Mouse (Mus musculus) forebrain, embryonic 12.5 days (tissue): ENCODE measurements around the gene Mat1a. TPM values are rescaled to one million over a fixed set of nuclear protein-coding genes. Genes with fewer than 3 reads are reported as not detected.
A peak's percentile ranks its signal among the peaks of the same experiment; 100 is the strongest.

Experiments
- ATAC-seq: fragments of 200-750 bp; cut with Nextera tagmentation; 2 replicates; pipeline ENCODE4 v1.8.0; 2017; ENCODE audit warnings: moderate TSS enrichment; ENCODE audit not compliant: low FRiP score
- H3K27ac ChIP-seq: fragments of 300-500 bp; sonication (generic); 2 replicates; pipeline ENCODE4 v1.5.1; 2016; ENCODE audit warnings: mild to moderate bottlenecking
- H3K27me3 ChIP-seq: fragments of 300-500 bp; sonication (generic); 2 replicates; pipeline ENCODE4 v1.6.1; 2016; ENCODE audit warnings: mild to moderate bottlenecking
- H3K36me3 ChIP-seq: fragments of 300-500 bp; sonication (generic); replicated peaks from 2 replicates; pipeline ENCODE4 v1.6.1; 2016; ENCODE audit warnings: mild to moderate bottlenecking
- H3K4me1 ChIP-seq: fragments of 300-500 bp; sonication (generic); 2 replicates; pipeline ENCODE4 v1.6.1; 2016
- H3K4me2 ChIP-seq: fragments of 300-500 bp; sonication (generic); 2 replicates; pipeline ENCODE4 v1.6.1; 2016; ENCODE audit warnings: mild to moderate bottlenecking, moderate library complexity
- H3K4me3 ChIP-seq: fragments of 300-500 bp; sonication (generic); replicated peaks from 2 replicates; pipeline ENCODE4 v1.5.1; 2016; ENCODE audit warnings: mild to moderate bottlenecking
- H3K9ac ChIP-seq: fragments of 300-500 bp; sonication (generic); 2 replicates; pipeline ENCODE4 v1.6.1; 2016; ENCODE audit warnings: mild to moderate bottlenecking
- H3K9me3 ChIP-seq: fragments of 300-500 bp; sonication (generic); 2 replicates; pipeline ENCODE4 v1.6.1; 2016
- WGBS: fragments of 180-500 bp; shearing (Covaris S2); methylation state at CpG from one replicate; pipeline ENCODE4 v1.1.7; 2016; 5-methylcytosine and 5-hydroxymethylcytosine counted together
- polyA plus RNA-seq: library from polyadenylated mRNA; unstranded; fragments of >200 nt; fragmentation: Nextera tagmentation; extraction: Ambion mirVana; gene quantifications from 2 replicates; pipeline ENCODE4 v1.2.1, GENCODE M21; 2016

The Mat1a gene
- not detected in 2 replicates for polyA plus RNA-seq

GRCm38 (mm10) chr14:41104853-41105444 is at the start of gene Mat1a:
Gene Mat1a, plus strand, starts transcription at chr14:41105035.
- H3K27me3 ChIP-seq, result no peaks in the 10 kb centered on the region
- H3K9me3 ChIP-seq, result no peaks in the 10 kb centered on the region
- no peak for ATAC-seq
- no peak within 1 kb of the TSS for H3K4me3 ChIP-seq
- H3K4me2 ChIP-seq, result no peak within 1 kb of the TSS
- 73% methylated on average over 10 of the region's 10 CpGs for WGBS
- no peaks in the 10 kb centered on the region for H3K36me3 ChIP-seq
- H3K4me1 ChIP-seq, result no peaks in the 10 kb centered on the region
- H3K27ac ChIP-seq, result no peak within 1 kb of the TSS
- no peak within 1 kb of the TSS for H3K9ac ChIP-seq

DNA sequence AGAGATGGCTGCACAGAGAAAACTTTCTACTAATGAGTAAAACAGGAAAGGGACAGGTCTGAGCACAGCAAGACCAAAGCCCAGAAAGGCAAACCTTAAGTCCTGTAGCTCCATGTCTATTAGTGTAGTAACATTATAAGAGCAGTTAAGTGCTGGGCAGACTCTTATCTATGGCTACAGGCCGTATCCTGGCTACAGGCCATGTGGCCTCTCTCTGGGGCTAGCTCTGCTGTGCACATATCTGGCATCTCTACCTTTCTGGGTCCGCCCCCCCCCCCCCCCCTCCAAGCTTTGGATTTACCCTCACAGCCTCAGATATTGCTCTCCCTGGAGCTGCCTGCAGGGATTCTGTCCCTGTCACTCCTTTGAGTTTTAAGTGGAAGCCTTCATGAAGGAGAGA is 39.7 kb upstream of the Mat1a start:
- Histone ChIP-seq H3K4me2 (no peak overlapping the region), H3K27ac (no peak overlapping the region), H3K4me3 (no peak overlapping the region), H3K36me3 (no peaks in the 10 kb centered on the region), H3K4me1 (no peaks in the 10 kb centered on the region), H3K9ac (no peak overlapping the region), H3K27me3 (no peaks in the 10 kb centered on the region), H3K9me3 (no peaks in the 10 kb centered on the region)
- no peak for ATAC-seq
- WGBS, result 89% methylated on average over 1 of the region's 2 CpGs

GRCm38 (mm10) chr14:41066416-41066815 is 38.4 kb upstream of the Mat1a start:
- Histone ChIP-seq H3K27me3 (no peaks in the 10 kb centered on the region), H3K9ac (no peak overlapping the region), H3K9me3 (no peaks in the 10 kb centered on the region), H3K36me3 (no peaks in the 10 kb centered on the region), H3K4me1 (no peaks in the 10 kb centered on the region), H3K4me3 (no peak overlapping the region), H3K27ac (no peak overlapping the region), H3K4me2 (no peak overlapping the region)
- 4% methylated on average over 1 of the region's 1 CpGs for WGBS
- no peak for ATAC-seq

DNA sequence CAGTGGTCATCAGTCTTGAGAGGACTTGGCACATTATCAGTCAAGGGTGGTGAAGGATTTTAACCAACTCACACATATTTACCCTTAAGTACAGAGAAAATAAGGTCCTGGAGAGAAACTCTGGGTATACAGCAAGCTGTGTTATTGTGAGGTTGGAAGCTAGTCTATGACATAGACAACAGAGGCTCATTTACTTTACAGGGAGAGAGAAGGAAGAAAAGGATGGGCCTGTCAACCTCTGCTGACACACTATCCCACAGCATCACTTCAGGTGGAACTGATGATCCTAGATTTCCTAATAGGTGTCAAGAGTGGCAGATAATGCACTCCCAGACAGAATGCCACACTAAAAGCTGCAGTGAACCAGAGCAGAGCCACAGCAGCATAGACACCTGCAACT is 35.7 kb upstream of the Mat1a start, which contains the start of gene Dydc2:
Gene Dydc2, minus strand, starts transcription at position 101 of the 400 bp plus-strand sequence.
- Histone ChIP-seq H3K9ac (no peak within 1 kb of the TSS), H3K4me1 (peaks cover 6% of the 10 kb centered on the region)
- no peak for ATAC-seq

GRCm38 (mm10) chr14:41070343-41070742 is 34.5 kb upstream of the Mat1a start:
- WGBS, result 76% methylated on average over 3 of the region's 3 CpGs

More for the DNA sequence above, 35.7 kb upstream of the Mat1a start, which contains the start of gene Dydc2:
- H3K9me3 ChIP-seq, result no peaks in the 10 kb centered on the region
- H3K27ac ChIP-seq, result no peak within 1 kb of the TSS
- H3K27me3 ChIP-seq, result no peaks in the 10 kb centered on the region
- no peak within 1 kb of the TSS for H3K4me2 ChIP-seq
- no peak within 1 kb of the TSS for H3K4me3 ChIP-seq
- H3K36me3 ChIP-seq, result no peaks in the 10 kb centered on the region

GRCm38 (mm10) chr14:41072229-41072943 is 32.4 kb upstream of the Mat1a start, which contains the start of gene Dydc1:
Gene Dydc1, plus strand, starts transcription at chr14:41072911.
- Histone ChIP-seq H3K4me2 (peak within 1 kb of the TSS; percentile 72), H3K9me3 (no peaks in the 10 kb centered on the region), H3K36me3 (no peaks in the 10 kb centered on the region), H3K4me3 (peak within 1 kb of the TSS; percentile 43), H3K27me3 (no peaks in the 10 kb centered on the region), H3K9ac (no peak within 1 kb of the TSS), H3K27ac (no peak within 1 kb of the TSS), H3K4me1 (peaks cover 6% of the 10 kb centered on the region)
- WGBS, result 14% methylated on average over 23 of the region's 23 CpGs
- peak; percentile 96 for ATAC-seq

More at GRCm38 (mm10) chr14:41070343-41070742, 34.5 kb upstream of the Mat1a start:
- Histone ChIP-seq H3K27me3 (no peaks in the 10 kb centered on the region), H3K4me2 (no peak overlapping the region), H3K27ac (no peak overlapping the region), H3K4me1 (peaks cover 6% of the 10 kb centered on the region), H3K9ac (no peak overlapping the region), H3K36me3 (no peaks in the 10 kb centered on the region), H3K9me3 (no peaks in the 10 kb centered on the region), H3K4me3 (no peak overlapping the region)
- ATAC-seq, result no peak

DNA sequence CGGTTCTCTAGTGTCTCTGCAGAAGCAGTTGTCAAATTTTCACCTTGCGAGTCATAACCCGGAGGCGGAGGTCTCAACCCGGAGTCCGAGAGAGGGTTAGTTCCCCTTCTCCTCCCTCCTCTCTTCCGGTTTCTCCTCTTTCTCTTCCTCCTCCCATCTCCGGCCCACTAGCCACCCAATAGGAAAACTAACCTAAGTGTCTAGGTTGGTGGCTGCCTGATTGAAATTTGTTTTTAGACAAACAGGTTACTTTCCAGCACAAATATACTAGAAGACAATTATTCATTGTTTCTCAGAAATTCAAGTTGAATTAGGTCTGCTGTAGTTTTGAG is 31.9 kb upstream of the Mat1a start:
- Histone ChIP-seq H3K9ac (no peak overlapping the region), H3K4me2 (peak overlapping the region; percentile 72), H3K36me3 (no peaks in the 10 kb centered on the region), H3K4me1 (peaks cover 6% of the 10 kb centered on the region), H3K27me3 (no peaks in the 10 kb centered on the region), H3K9me3 (no peaks in the 10 kb centered on the region), H3K4me3 (peak overlapping the region; percentile 43), H3K27ac (no peak overlapping the region)
- WGBS, result under 1% methylated on average over 8 of the region's 8 CpGs
- no peak for ATAC-seq

DNA sequence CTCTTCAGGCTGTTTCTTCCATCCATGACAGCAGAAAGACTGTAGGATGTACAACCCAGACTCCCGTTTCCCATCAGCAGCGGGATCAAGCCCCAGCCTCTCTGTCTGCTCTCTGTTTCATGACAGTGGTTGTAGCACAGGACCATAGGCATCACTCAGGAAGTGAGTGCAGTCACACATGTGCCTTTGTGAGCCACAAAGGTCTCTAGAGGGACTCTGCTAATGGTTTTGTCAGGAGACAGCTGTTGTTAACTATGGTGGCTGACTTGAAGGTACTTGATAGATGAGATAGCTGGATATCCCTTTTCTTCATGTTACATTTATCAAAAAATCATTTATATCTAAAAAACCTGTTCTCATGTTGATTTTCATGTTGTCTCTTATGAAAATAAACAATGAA is 22.4 kb upstream of the Mat1a start:
- no peak for ATAC-seq
- no peak overlapping the region for H3K9ac ChIP-seq
- H3K4me3 ChIP-seq, result no peak overlapping the region
- H3K36me3 ChIP-seq, result no peaks in the 10 kb centered on the region
- WGBS, result 96% methylated on average over 2 of the region's 2 CpGs
- H3K27me3 ChIP-seq, result no peaks in the 10 kb centered on the region
- no peak overlapping the region for H3K4me2 ChIP-seq
- no peaks in the 10 kb centered on the region for H3K9me3 ChIP-seq
- H3K4me1 ChIP-seq, result no peaks in the 10 kb centered on the region
- no peak overlapping the region for H3K27ac ChIP-seq

DNA sequence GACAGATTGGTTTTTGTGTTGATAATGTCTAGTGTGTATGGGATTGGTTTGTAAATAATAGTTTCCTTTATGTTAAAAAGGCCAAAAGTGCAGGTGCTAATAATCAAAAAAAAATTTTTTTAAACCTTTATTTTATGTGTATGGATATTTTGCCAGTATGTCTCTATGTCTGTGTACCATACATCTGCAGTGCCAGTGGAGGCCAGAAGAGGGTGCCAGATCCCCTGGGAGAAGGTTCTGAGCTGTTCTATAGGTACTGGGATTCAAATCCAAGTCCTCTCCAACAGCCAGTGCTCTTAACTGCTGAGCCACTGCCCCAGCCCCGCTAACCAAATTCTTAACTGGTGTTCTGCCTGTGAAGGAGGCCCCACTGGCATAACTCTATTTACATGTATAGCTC is 17.3 kb upstream of the Mat1a start:
- no peaks in the 10 kb centered on the region for H3K27me3 ChIP-seq
- 81% methylated on average over 1 of the region's 1 CpGs for WGBS
- no peak overlapping the region for H3K9ac ChIP-seq
- no peaks in the 10 kb centered on the region for H3K36me3 ChIP-seq
- ATAC-seq, result no peak
- no peaks in the 10 kb centered on the region for H3K9me3 ChIP-seq
- H3K27ac ChIP-seq, result no peak overlapping the region
- no peak overlapping the region for H3K4me3 ChIP-seq
- H3K4me1 ChIP-seq, result no peaks in the 10 kb centered on the region
- no peak overlapping the region for H3K4me2 ChIP-seq

GRCm38 (mm10) chr14:41090777-41091176 is 14.1 kb upstream of the Mat1a start:
- Histone ChIP-seq H3K4me1 (no peaks in the 10 kb centered on the region), H3K36me3 (no peaks in the 10 kb centered on the region), H3K27ac (no peak overlapping the region), H3K4me2 (no peak overlapping the region), H3K9ac (no peak overlapping the region), H3K4me3 (no peak overlapping the region), H3K9me3 (no peaks in the 10 kb centered on the region), H3K27me3 (no peaks in the 10 kb centered on the region)
- no peak for ATAC-seq
- WGBS, result 48% methylated on average over 8 of the region's 8 CpGs

DNA sequence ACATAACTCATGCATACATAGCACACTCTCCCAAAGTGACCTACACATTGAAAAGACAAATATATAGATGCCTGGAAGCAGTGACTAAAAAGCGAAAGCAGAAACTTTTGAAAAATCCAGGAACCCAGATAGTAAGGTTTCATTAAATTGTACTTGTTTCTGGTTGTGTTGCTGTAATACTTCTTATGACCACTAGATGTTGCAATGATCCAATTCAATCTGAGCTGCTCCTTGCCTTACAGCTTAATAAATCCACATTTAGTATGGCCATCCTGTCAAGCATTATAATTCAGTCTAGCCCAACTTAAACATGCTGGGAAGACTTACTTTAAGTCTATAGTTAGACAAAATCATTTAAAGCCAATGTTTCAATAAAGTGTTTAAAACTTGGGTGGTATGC is 10.7 kb upstream of the Mat1a start:
- Histone ChIP-seq H3K4me2 (no peak overlapping the region), H3K27ac (no peak overlapping the region), H3K4me3 (no peak overlapping the region), H3K4me1 (no peaks in the 10 kb centered on the region), H3K9me3 (no peaks in the 10 kb centered on the region), H3K27me3 (no peaks in the 10 kb centered on the region), H3K36me3 (no peaks in the 10 kb centered on the region), H3K9ac (no peak overlapping the region)
- 63% methylated on average over 1 of the region's 1 CpGs for WGBS
- no peak for ATAC-seq

GRCm38 (mm10) chr14:41096296-41096860 is 8.5 kb upstream of the Mat1a start:
- Histone ChIP-seq H3K4me2 (no peak overlapping the region), H3K9me3 (no peaks in the 10 kb centered on the region), H3K27me3 (no peaks in the 10 kb centered on the region), H3K27ac (no peak overlapping the region), H3K4me1 (no peaks in the 10 kb centered on the region), H3K4me3 (no peak overlapping the region), H3K9ac (no peak overlapping the region), H3K36me3 (no peaks in the 10 kb centered on the region)
- ATAC-seq, result no peak
- WGBS, result 94% methylated on average over 3 of the region's 3 CpGs

DNA sequence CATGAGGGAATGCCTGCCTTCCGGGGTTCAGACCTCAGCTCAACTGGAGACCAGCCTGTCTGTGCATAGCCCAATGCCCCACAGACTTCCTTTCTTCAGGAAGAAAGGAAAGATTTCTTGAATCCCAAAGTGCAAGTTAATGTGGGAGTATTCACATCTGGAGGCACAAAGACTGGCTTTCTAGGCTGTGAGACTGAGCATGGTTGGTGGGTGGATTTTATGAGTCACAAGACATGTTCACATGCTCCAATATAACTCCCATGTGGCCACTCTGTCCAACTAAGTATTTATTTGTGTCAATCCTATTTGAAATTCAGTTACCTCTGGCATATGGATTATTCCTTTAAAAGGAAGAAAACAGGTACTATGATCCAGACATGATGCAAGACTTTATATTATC is 6.1 kb upstream of the Mat1a start:
- Histone ChIP-seq H3K4me1 (no peaks in the 10 kb centered on the region), H3K4me3 (no peak overlapping the region), H3K9ac (no peak overlapping the region), H3K9me3 (no peaks in the 10 kb centered on the region), H3K36me3 (no peaks in the 10 kb centered on the region), H3K27ac (no peak overlapping the region), H3K4me2 (no peak overlapping the region), H3K27me3 (no peaks in the 10 kb centered on the region)
- no peak for ATAC-seq
- 95% methylated on average over 1 of the region's 1 CpGs for WGBS
